Mouse (Mus musculus) right cerebral cortex, postnatal 36 days (tissue): Measurements from ENCODE around the gene Pknox2.

Source experiments
- DNase-seq, 2 experiments: peaks; one replicate each; pipeline ENCODE4 v3.0.0; 2022; ENCODE audit warnings: low spot score in 2 of 2, mixed read lengths in 1 of 2

The Pknox2 gene

DNA sequence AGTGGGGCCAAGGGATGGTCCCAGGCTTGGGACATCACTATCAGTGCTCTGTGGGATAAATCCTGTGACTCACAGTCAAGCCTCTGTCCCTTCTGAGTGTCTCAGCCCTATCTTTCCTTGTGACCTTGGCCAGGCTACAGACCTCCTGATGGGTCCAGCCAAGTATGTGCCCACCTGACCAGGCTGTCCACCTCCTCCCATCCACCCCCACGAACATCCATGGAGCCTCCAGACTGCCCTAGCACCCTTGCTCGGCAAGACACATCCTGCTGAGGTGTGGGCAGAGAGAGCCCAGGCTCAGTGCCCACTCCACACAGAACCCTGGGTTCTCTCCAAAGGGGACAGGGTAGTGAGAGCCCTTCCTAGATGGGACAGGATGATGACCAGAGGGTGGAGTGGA lies 204.6 kb downstream of the Pknox2 start:
- DNase-seq: no peak

DNA sequence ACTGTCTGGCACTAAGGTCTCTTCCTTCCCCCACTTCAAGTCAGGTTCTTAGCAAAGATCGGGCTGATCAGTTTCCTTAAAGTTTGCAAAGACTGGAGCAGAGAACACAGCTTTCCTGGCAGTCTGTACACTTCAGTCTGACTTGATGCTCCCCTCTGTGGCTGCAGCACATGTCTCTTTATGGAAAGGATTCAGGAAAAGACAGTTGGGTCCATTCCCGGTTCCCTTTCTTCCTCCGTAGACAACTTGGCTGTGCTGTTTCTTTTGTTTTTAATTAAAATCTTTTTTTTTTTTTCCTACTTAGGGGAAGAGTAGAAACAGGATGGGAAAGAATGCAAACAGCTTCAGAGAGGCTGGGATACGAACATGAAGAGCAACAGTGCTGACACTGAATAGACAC lies 205.1 kb downstream of the Pknox2 start:
- DNase-seq: no peak

DNA sequence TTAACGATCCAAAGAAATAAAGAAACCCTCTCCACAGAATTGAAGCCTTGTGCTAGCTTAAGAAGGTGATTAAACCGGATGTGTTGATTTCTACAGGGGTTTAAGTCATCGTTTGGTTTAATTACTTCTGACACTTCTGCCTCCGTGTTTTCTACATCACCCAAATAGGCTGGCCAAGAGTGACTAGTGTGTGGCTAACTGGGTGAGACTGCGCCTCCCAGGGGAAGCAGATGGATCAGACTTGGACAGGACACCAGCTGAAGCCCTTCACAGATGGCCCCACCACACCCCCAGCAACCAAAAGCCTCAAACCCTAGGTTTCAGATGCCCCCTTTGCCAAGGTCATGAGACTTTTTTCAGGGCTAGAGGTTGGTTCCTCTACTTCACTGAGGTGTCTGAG lies 205.6 kb downstream of the Pknox2 start:
- DNase-seq: no peak

DNA sequence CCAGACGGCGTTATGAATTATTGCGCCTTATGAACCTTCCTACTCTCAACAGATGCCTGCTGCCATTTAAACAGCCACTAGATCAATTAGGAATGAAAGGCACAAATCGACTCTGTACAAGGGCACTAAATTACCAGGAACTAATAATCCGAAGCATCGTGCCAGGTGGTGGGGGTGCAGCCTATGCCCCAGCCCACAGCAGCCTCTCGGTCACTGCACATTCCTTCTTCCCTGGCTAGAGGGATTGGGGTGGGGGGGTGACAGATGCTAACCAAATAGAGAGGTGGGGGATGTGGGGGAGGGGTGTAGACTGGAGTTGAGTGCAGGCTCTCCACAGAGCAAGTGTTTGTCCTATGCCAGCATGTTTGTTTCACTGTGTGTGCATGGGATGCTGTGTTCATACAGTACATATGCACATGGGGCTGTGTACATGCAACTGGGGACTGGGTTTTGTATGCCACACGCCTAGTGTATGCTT lies 208.6 kb downstream of the Pknox2 start:
- DNase-seq: no peak

DNA sequence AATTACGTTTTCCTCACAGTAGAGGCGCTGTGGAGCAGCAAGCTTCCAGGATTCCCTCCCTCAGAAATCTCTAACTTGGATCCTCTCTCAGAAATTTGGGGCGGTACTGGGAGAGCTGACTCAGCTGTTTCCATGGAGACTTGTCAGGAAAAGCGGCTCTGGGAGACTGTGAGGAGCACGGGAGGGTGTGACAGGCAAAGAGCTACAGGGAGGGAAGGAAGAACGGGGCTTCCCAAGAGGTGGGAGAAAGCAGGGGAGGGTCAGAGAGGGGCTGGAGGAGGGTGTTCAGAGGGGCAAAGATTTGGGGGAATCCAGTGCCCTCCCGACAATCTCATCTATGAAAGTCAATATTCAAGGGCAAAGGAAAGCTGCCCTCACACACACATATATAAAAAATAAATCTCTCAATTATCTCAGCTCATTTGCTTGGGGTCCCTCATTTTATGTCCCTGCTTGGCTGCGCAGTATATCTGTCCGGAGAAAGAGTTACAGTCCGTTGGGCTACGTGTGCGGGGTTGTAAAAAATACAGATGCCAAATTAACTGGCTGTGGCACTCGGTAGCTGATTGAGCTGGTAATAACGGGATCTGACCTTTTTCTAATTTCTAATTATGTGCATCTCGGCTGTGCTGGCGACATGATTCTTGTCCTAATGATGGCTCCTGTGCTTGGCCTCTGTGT lies 213.3 kb downstream of the Pknox2 start:
- DNase-seq: peak; percentile 59 to 77

DNA sequence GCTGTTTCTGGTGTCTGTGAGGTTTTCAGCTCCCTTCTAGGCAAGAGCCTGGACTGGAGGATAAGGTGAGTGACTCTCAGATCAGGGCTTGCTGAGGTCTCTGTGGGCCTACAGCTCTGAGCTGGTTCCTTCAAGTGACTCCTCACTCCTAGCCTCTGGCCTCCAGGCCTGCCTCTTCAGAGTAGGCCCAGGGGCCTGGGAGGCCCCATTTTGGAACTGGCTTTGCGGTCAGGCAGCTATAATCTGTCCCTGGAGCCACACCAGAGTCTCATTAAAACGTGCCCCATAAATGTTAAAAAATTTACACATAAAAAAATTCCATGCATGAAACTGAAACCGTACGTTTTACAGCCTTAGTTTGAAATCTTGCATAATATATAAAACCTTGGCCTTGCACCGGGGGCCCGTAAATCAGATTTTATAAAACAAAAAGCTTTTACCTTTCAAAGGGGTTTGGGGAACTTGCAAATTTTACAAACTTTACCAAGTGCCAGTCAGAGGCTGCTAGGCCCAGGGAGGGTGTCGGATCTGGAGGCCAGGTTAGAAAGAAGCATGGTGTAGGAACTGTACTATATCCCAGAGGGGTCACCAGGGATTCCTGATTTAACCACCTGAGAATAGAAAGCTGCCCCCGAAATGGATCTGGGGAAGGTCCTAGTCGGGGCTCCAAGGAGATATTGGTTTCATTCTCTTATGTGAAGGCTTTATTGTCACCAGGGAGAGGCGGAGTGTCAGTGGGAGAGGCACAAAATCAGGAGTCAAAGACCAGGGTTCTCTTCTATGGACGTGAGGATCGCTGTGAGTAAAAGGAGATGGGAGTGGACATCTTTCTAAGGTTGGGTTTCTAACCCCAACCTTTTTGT lies 214.0 kb downstream of the Pknox2 start:
- DNase-seq: no peak

DNA sequence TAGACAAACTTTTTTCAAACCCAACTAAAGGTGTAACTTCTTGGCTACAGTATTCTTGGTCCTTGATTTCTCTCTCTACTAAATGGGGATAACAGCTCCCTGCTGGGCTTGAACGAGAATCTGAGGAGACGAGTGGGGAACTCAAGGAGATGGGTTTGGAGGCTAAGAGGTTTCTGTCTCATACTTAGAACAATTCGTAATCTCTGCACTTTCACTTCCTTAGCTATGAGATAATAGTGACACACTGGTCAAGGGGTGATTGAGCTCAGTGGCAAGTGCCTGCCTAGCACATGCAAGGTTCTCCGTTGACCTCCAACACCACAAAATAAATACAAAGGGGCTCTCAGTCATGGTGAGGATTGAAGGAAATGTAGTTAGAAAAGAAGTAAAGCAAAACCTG lies 215.6 kb downstream of the Pknox2 start:
- DNase-seq: no peak

DNA sequence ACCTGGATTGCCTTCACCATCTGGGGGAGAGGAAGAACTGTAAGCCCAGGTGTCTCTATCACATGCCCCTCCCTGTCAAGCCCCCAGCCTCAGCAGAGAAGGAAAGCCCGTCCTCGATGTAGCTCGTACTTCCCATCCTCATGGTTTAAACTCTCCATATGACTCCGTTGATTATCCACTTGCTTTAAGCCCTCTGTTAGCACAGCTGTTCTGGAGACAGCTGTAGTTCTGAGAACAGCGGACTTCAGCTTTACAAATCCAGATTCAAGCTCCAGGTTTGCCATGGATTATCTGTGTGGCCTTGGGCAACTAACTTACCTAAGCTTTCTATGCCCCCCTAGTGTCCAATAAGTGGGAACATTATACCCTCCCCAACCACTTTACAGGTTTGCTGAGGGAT lies 223.5 kb downstream of the Pknox2 start:
- DNase-seq: no peak

DNA sequence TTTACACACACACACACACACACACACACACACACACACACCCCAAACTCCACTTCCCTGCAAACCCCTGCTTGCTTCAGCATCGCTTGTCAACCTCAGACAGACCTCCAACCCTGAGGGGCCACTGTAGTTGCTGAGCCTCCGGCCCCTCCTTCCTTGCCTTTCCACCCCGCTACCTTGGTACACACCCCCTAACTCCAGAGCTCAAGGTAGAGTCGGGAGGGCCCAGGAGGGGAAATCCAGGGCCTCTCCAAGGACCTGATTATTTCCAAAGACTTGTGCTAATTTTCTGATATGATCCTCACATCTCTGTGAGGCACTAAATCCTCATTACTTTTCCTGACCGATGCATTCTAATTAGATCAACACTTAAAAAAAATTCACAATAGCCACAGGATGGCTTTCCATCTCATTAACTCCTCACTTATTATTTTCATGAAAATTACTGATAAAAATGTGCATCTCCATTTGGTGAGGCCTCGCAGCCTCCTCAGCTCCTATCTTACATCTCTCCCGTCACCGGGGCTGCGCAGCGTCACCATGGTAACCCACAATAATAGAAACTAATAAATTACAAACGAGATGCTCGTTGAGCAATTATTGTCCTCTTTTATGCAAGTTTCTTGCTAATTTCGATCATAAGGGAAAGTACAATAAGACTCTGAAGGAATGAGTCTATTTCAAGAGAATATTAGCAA lies 225.3 kb downstream of the Pknox2 start:
- DNase-seq: no peak

DNA sequence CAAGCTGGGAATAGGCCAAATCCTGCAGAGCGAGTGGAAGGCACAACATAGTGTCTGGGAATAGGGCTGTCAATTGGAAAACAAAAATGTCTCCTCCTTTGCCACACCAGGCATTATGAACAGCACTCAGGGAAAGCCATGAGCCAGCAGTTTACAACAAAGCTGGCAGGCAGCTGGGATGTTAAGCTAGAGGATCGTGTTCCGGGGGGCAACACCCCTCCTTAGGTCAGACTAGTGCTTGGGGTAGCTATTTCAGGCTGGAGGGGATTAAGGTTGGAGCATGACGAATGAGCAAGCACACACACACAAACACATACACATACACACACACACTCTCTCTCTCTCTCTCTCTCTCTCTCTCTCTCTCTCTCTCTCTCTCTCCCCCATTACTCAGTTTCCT lies 227.7 kb downstream of the Pknox2 start:
- no peak for DNase-seq

DNA sequence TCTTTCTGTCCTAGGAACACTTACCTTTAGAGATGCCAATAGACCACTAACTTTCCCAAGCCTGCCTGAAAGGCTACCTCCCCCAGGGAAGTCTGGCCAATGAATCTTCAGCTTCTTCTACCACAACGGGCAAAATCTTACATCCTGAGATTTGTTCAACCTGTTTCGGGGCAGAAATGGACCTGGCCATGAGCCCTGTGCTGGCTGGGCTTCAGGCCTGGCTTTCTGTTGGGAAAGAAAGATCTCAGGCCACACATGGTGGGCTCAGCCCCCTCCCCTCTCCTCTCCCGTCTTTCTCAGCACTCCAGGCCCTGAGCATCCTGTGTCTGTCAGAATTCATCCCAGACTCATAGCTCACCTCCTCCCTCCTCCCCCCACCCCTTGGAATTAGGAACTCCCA lies 228.6 kb downstream of the Pknox2 start:
- no peak for DNase-seq

DNA sequence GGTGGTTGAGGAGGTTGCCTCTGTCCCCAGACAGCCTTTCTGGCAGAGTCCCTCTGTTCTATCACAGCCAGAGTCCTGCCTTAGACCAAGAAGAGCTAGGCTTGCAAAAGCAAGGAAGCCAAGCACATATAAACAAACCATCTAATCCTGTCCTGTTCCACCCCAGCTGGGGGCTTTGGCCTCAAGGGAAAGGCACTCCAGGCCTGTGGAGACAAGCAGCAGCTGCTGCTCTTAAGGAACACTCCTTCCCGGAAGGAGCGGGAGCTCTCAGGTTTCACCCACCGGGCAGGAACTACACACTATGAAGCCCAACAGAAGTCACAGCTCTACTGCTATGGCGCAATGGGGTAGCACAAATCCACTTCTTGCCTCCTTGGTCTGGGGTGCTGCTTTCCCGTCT lies 230.3 kb downstream of the Pknox2 start:
- no peak for DNase-seq

DNA sequence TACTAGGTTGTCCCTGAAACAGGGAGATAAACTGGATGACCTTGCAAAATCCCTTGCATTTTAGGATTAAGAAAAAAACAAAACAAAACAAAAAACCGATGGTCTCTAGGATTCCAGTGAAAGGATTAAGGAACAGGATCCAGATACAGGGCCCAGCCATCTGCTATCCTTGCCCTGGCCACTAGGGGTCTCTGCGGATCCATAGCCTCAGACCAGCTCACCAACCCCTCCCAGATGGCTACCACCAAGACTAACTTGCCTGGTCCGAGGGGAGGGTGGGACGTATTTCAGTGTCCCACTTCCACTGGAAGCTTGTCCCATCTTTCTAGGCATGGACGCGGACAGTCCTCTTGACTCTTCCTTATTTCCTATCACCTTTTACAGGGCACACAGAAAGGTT lies 230.8 kb downstream of the Pknox2 start:
- DNase-seq: peak; percentile 76 to 83

DNA sequence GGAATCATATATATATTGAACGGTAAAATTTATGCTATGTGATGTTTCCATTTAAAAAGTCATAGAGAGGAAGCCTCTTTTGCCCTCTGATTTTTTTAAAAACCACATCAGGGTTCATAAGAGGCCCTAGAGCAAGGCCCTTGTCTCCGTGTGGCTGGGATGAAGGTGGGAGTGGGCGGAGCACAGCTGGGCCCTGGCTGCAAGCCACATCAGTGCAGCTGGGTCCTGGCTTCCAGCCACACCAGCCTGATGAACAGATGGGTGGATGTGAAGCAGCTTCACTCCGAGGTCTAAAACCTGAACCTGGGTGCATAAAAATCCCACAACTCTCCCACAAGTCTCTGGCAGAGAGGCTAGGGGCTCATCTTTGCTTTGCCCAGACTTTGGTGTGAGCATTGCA lies 241.8 kb downstream of the Pknox2 start:
- no peak for DNase-seq

DNA sequence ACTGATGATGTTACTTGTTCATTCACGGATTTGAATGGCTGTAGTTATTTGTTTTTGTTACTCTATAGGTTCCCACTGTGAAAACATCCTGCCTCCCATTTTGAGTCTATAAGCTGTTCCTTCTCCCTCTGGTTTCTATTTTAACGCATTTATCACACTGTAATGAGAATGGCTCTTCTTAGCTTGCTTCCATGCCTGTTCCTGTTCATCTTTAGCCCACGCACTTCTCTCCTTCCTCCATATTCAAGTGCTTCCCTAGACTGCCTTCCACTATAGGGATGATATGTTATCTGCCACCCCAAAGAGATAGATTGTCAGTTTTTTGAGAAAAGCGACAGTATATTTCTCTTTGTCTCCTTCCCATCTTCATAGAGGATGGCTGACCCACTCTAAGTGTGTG lies 246.7 kb downstream of the Pknox2 start:
- DNase-seq: peak in 1 of 2 experiments; percentile 59

DNA sequence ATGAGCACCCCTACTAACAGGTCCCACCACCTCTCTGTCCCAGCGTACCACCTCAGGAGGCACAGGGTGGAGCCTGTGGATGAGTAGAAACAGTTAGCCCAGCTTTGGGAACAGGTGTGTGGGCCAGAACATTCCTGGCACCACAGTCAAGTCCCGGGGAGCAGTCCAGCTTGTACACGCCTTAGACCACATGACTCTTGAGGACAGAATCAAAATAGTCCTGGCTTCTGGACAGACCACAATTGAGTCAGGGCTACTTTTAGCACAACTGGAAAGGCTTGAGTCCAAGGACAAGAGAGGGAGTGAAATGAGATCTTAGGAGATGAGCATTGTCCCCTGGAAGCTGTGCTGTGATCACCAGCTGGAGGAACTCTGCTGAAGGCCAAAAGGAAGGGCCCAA lies 248.6 kb downstream of the Pknox2 start:
- peak in 1 of 2 experiments; percentile 48 for DNase-seq

DNA sequence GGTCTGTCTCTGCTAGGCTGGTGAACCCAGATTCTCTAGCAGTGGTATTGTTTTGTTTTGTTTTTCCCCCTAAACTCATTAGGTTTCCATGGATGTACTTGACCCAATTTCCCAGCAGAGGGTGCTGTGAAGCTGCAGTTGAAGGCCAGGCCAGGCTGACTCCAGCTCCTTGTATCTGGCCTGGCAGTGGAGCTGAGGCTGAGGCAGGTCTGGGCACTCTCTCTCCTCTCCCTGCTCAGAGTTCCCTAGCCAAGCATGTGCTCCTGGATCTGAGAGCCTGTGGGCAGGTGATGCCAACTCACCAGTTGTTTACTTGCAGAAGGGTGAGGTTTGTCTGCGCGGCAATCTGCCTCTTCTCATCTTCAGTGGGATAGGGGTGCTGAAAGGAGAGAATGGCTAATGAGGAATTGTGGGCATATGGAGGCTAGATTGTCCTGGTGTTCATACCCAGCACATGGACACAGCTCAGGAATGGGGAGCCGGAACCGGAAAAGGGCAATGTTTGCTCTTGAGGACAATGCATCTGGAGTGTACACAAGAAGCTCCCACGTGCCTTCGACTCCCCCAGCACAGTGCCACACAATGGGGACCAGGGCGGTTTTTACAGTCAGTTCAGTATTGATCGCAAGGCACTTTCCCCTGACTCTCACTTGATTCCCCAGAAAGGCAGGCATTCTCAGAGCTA lies 252.1 kb downstream of the Pknox2 start:
- DNase-seq: peak; percentile 49 to 64

DNA sequence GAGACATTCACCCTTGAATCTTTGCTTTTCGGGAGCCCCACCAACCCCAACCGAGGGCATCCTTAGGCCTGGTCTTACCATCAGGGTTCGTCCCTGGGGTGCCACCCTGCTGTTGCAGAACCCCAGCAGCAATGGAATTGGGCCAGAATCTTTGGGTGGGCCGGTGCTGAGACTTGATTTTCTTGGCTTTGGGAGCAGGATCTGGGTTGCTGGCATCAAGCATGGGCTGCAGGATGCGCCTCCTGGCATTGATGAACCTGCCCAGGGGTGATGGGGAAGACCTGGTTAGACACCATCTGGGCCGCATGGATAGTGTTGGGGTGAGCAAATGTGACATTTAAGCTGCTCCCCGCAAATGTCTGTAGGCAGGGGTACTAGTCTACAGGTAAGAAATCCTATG lies 253.0 kb downstream of the Pknox2 start:
- no peak for DNase-seq

DNA sequence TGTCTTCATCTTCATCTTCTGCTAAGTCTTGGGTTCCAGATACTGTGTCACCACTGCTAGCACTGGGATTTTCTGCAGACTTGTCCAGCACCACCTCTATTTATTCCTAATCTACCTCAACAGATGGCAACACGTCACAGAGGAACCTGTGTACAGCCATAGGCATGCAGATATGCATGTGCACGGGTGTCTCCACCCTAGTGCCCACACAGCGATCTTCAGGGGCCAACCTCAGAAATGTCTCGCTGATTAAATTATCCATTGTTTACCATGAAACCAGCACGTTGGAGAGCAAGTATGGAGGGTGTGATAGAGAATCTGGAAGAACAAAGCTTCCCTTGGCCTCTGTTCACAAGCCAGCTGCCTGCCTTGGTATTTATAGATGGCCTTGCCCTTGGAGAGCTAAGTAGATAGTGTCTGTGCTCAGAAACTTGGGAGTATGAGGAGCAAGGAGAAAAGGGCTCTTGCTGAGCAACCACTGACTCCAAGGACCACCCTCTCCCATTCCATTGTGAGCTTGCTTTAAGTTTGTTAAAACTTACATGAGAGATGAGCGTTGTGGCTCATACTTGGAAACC lies 253.7 kb downstream of the Pknox2 start:
- no peak for DNase-seq

DNA sequence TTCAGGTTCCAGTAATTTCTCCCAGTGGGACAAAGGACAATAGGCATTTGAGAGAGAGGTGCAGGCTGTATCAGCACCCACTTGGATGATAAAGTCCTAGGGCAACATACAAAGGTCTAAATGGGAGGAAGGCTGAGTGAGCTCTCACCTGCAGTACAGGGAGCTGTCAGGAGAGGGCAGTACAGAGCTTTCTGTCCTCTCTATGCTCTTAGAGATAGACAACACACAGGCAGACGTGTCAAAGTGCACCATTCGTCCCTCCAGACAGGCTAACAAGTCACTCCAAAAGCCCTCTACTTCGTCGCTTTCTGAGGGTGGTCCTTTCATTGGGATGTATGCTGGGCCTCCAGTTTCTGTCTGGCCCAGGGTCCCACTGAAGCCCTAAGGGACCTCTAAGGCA lies 256.7 kb downstream of the Pknox2 start:
- no peak for DNase-seq

DNA sequence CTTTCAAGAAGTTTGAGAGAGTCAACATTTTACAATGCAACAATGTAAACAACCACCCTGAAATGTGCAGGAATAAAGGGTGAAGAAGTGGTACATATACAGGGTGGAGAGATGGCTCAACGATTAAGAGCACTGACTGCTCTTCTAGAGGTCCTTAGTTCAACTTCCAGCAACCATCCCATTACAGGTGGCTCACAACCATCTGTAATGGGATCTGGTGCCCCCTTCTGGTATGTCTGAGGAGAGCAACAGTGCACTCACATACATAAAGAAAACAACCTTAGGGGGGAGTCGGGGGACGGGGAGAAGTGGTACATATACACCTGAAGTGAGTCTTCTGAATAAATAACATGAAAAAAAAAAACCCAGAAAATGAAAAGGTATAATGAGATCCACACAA lies 262.0 kb downstream of the Pknox2 start:
- DNase-seq: no peak

DNA sequence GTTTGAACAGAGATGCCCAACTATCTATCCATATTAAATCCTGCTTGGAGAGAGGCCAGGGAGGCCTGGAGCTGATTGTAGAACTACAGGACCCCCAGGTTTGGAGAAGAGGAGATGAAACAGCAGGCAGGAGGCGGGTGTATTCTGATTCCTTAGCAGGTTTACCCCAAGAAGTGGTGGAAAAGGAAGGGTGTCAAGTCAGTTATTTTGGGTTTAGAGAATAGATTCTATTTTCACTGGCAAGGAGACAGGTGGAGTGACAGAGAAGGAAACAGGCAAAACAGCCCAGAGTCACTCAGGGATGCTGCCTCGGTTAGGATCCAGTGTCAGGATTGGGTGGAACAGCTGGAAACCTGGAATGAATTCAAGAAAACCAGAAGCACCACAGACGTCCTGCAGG lies 263.6 kb downstream of the Pknox2 start:
- DNase-seq: no peak
